Mouse (Mus musculus): ENCODE measurements at regions not wholly inside any gene's neighbourhood (a gene's known extent, or its start where the extent isn't known, plus 50 kb on each side); places are given as distances from the start of the nearest gene placed in this dataset.
A peak's percentile ranks its signal among the peaks of the same experiment; 100 is the strongest.

- no peak overlapping the region for H3K27ac ChIP-seq (ENCODE audit: low read depth)
- H3K27me3 ChIP-seq (ENCODE audit: insufficient read depth, low read length): no peaks in the 10 kb centered on the region
- TF ChIP-seq CTCF (IDR thresholded peaks at IDR 0.05; ENCODE audit: low read depth): no peak
- H3K4me2 ChIP-seq: no peak overlapping the region
- no peaks in the 10 kb centered on the region for H3K9me3 ChIP-seq (ENCODE audit: low read depth, low read length)
- 64% methylated on average over 7 of the region's 7 CpGs for WGBS
- no peaks in the 10 kb centered on the region for H3K36me3 ChIP-seq (ENCODE audit: insufficient read depth)
- H3K9ac ChIP-seq: no peak overlapping the region
- no peaks in the 10 kb centered on the region for H3K4me1 ChIP-seq (ENCODE audit: insufficient read depth)
- H3K4me3 ChIP-seq (ENCODE audit: low read depth, low read length): no peak overlapping the region
- ATAC-seq (ENCODE audit: insufficient read depth): no peak
- DNase-seq: no peak
Observed at GRCm38 (mm10) chr15:58718282-58718681, 170.8 kb upstream of the Gm49356 start.

GRCm38 (mm10) chr15:58719410-58719809 is 169.7 kb upstream of the Gm49356 start:
- H3K9ac ChIP-seq: no peak overlapping the region
- no peak overlapping the region for H3K27ac ChIP-seq (ENCODE audit: low read depth)
- no peaks in the 10 kb centered on the region for H3K4me1 ChIP-seq (ENCODE audit: insufficient read depth)
- H3K27me3 ChIP-seq (ENCODE audit: insufficient read depth, low read length): no peaks in the 10 kb centered on the region
- H3K36me3 ChIP-seq (ENCODE audit: insufficient read depth): no peaks in the 10 kb centered on the region
- ATAC-seq (ENCODE audit: insufficient read depth) (no peak), DNase-seq (no peak)
- H3K4me2 ChIP-seq: no peak overlapping the region
- no peak for TF ChIP-seq CTCF (IDR thresholded peaks at IDR 0.05; ENCODE audit: low read depth)
- 85% methylated on average over 6 of the region's 6 CpGs for WGBS
- H3K9me3 ChIP-seq (ENCODE audit: low read depth, low read length): no peaks in the 10 kb centered on the region
- H3K4me3 ChIP-seq (ENCODE audit: low read depth, low read length): no peak overlapping the region

- Histone ChIP-seq H3K4me1 (ENCODE audit: insufficient read depth) (no peaks in the 10 kb centered on the region), H3K9ac (no peak overlapping the region), H3K27ac (ENCODE audit: low read depth) (no peak overlapping the region), H3K4me2 (no peak overlapping the region), H3K27me3 (ENCODE audit: insufficient read depth, low read length) (no peaks in the 10 kb centered on the region), H3K9me3 (ENCODE audit: low read depth, low read length) (no peaks in the 10 kb centered on the region), H3K4me3 (ENCODE audit: low read depth, low read length) (no peak overlapping the region), H3K36me3 (ENCODE audit: insufficient read depth) (no peaks in the 10 kb centered on the region)
- ATAC-seq (ENCODE audit: insufficient read depth): no peak
- no peak for TF ChIP-seq CTCF (IDR thresholded peaks at IDR 0.05; ENCODE audit: low read depth)
- DNase-seq: no peak
- 73% methylated on average over 4 of the region's 4 CpGs for WGBS
Observed at GRCm38 (mm10) chr15:58727041-58727440, 162.1 kb upstream of the Gm49356 start.

- Histone ChIP-seq H3K36me3 (ENCODE audit: insufficient read depth) (no peaks in the 10 kb centered on the region), H3K27me3 (ENCODE audit: insufficient read depth, low read length) (no peaks in the 10 kb centered on the region), H3K9ac (no peak overlapping the region), H3K4me1 (ENCODE audit: insufficient read depth) (no peaks in the 10 kb centered on the region), H3K9me3 (ENCODE audit: low read depth, low read length) (no peaks in the 10 kb centered on the region), H3K4me2 (no peak overlapping the region), H3K4me3 (ENCODE audit: low read depth, low read length) (no peak overlapping the region), H3K27ac (ENCODE audit: low read depth) (no peak overlapping the region)
- WGBS: 94% methylated on average over 2 of the region's 2 CpGs
- no peak for DNase-seq
- ATAC-seq (ENCODE audit: insufficient read depth): no peak
- no peak for TF ChIP-seq CTCF (IDR thresholded peaks at IDR 0.05; ENCODE audit: low read depth)
Observed at GRCm38 (mm10) chr15:58728264-58728663, 160.8 kb upstream of the Gm49356 start.

GRCm38 (mm10) chr15:58730861-58731260 is 158.2 kb upstream of the Gm49356 start:
- no peak overlapping the region for H3K9ac ChIP-seq
- no peaks in the 10 kb centered on the region for H3K27me3 ChIP-seq (ENCODE audit: insufficient read depth, low read length)
- ATAC-seq (ENCODE audit: insufficient read depth) (no peak), DNase-seq (no peak)
- H3K4me1 ChIP-seq (ENCODE audit: insufficient read depth): no peaks in the 10 kb centered on the region
- H3K4me2 ChIP-seq: no peak overlapping the region
- TF ChIP-seq CTCF (IDR thresholded peaks at IDR 0.05; ENCODE audit: low read depth): no peak
- H3K36me3 ChIP-seq (ENCODE audit: insufficient read depth): no peaks in the 10 kb centered on the region
- H3K27ac ChIP-seq (ENCODE audit: low read depth): no peak overlapping the region
- no peaks in the 10 kb centered on the region for H3K9me3 ChIP-seq (ENCODE audit: low read depth, low read length)
- H3K4me3 ChIP-seq (ENCODE audit: low read depth, low read length): no peak overlapping the region
- WGBS: 82% methylated on average over 4 of the region's 4 CpGs

GRCm38 (mm10) chr15:58731346-58731745 is 157.8 kb upstream of the Gm49356 start:
- Histone ChIP-seq H3K4me1 (ENCODE audit: insufficient read depth) (no peaks in the 10 kb centered on the region), H3K9me3 (ENCODE audit: low read depth, low read length) (no peaks in the 10 kb centered on the region), H3K4me2 (no peak overlapping the region), H3K9ac (no peak overlapping the region), H3K4me3 (ENCODE audit: low read depth, low read length) (no peak overlapping the region), H3K27ac (ENCODE audit: low read depth) (no peak overlapping the region), H3K27me3 (ENCODE audit: insufficient read depth, low read length) (no peaks in the 10 kb centered on the region), H3K36me3 (ENCODE audit: insufficient read depth) (no peaks in the 10 kb centered on the region)
- ATAC-seq (ENCODE audit: insufficient read depth) (no peak), DNase-seq (no peak)
- no peak for TF ChIP-seq CTCF (IDR thresholded peaks at IDR 0.05; ENCODE audit: low read depth)
- WGBS: 69% methylated on average over 7 of the region's 7 CpGs

GRCm38 (mm10) chr15:58731952-58732642 is 157.0 kb upstream of the Gm49356 start:
- Histone ChIP-seq H3K4me2 (0 out of 2 replicates have a peak overlapping the region, but pooled peaks have one; percentile 2), H3K36me3 (ENCODE audit: insufficient read depth) (no peaks in the 10 kb centered on the region), H3K4me3 (ENCODE audit: low read depth, low read length) (no peak overlapping the region), H3K4me1 (ENCODE audit: insufficient read depth) (no peaks in the 10 kb centered on the region), H3K27ac (ENCODE audit: low read depth) (no peak overlapping the region), H3K27me3 (ENCODE audit: insufficient read depth, low read length) (no peaks in the 10 kb centered on the region), H3K9ac (no peak overlapping the region), H3K9me3 (ENCODE audit: low read depth, low read length) (no peaks in the 10 kb centered on the region)
- DNase-seq (peak; percentile 39), ATAC-seq (ENCODE audit: insufficient read depth) (no peak)
- 52% methylated on average over 13 of the region's 13 CpGs for WGBS
- no peak for TF ChIP-seq CTCF (IDR thresholded peaks at IDR 0.05; ENCODE audit: low read depth)
